Mouse (Mus musculus): ENCODE data around the gene Hipk4. TPM values are rescaled to one million over a fixed set of nuclear protein-coding genes. Genes with fewer than 3 reads are reported as not detected.
A peak's percentile ranks its signal among the peaks of the same experiment; 100 is the strongest.

Hipk4 gene
- total RNA-seq (2021) = under 1 TPM in 1 of 2 experiments, not detected in 1; 0.18 TPM

GRCm38 (mm10) chr7:27522967-27523366 lies at the start of gene Hipk4:
TSS of gene Hipk4 (plus strand) at chr7:27523267.
- DNase-seq (ENCODE audit: low spot score in 2 of 2) = no peak
- intact Hi-C loops (cut with DNase I) = no loop called here

DNA sequence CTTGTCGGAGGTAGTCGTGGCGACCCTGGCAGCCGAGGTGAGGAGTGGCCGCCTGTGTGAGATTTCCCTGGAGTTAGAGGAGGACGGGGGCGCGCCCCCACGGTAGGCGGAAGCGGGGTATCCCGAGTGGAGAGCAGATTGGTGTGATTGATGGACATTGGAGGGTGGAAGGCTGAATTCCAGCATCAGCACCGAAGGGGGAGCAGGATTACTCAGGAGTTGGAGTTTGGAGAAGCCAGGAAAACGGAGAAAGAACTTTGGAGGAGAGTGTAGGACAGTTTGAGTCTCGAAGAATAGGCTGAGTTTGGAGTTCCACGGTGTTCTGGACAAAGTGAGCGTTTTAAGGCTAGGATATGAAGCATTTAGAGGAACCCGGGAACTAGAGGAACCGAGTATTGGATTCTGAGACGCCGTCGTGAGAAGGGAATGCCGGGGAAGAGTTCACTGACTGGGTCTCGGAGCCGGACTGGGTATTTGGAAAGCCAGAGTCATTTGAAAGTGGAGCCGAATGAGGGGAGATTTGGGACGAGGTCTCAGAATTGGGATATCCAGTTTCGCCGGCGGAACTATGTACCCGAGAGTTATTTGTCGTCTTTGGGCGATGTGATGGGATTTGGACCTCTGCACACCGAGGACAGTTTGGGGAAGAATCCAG lies 49.1 kb upstream of the Hipk4 start:
- DNase-seq (ENCODE audit: low spot score in 2 of 2) = no peak
- intact Hi-C loops (cut with DNase I) = no loop called here

DNA sequence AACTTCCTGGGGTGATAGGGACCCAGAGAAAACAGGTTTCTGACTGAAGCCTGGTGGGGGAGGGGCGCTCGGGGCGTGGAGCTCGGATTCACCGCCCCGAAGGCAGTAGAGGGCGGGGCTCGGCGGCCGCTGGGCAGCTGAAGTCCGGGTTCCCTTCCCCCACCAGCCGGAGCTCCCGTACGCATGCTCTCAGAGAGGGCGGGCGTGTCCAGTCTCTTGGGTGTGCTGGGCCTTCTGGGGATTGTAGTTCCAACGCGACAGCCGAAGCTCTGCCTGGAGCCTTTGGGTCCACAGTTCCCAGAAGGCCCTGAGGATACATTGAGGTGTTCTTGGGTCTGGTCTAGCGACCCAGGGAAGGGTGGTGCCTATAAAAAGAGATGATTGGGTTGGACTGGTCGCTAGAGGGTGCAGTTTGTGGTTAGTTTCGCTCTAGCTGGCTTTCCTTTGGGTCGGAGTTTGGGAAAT lies 48.5 kb upstream of the Hipk4 start:
- intact Hi-C loops (cut with DNase I) = no loop called here
- DNase-seq (ENCODE audit: low spot score in 2 of 2) = peak; percentile 96 to 99

DNA sequence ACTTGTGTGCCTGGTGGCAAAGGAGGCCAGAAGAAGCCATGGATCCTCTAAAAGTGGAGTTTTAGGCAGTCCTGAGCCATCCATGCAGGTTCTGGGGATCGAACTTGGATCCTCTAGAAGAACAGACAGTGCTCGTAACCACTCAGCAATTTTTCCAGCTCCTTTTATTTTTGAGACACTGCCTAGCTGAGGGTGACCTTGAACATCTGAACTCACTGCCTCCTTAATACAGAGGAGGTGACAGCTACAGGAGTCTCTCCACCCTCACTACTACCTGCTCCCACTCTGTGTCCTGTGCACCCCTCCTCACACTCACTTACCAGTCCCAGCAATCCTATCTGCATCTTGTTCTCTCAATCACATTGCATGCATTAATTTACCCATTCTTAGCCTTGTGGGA lies 47.5 kb upstream of the Hipk4 start:
- intact Hi-C loops (cut with DNase I) = no loop called here
- DNase-seq (ENCODE audit: low spot score in 2 of 2) = no peak

DNA sequence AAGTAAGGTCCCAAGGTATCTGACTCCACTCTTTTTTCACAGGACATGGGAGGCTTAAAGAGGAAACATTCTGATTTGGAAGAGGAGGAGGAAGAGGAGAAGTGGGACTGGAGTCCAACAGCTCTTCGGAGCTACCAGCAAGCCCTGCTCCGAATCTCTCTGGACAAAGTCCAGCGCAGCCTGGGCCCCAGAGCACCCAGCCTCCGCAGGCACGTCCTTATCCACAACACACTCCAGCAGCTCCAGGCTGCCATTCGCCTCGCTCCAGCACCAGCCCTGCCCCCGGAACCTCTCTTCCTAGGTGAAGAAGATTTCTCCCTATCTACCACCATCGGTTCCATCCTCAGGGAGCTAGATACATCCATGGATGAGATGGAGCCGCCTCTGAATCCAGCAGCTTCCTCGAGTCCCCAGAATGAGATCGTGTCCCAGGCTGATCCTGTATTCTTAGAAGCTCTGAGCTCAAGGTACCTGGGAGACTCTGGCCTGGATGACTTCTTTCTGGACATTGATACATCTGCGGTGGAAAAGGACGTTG lies 46.9 kb upstream of the Hipk4 start:
- no peak for DNase-seq (ENCODE audit: low spot score in 2 of 2)
- intact Hi-C loops (cut with DNase I) = no loop called here

GRCm38 (mm10) chr7:27478561-27478960 lies 44.5 kb upstream of the Hipk4 start:
- DNase-seq (ENCODE audit: low spot score in 2 of 2) = no peak
- intact Hi-C loops (cut with DNase I) = no loop called here

DNA sequence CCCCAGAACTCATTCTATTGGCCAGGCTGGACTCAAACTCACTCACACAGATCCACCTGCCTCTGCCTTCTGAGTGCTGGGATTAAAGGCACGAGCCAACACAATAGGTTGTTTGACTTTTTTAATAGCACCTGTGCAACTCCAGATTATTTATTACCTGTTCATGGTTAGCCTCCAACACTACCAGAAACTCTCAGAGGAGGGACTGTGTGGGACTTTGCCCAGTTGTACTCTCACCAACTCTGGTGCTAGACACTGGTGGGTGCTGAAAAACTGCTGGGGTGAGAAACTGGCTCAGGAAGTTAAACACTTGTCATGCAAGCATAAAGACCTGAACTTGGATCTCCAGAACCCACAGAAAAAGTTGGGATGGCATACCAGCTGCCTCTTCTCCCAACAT lies 43.3 kb upstream of the Hipk4 start:
- intact Hi-C loops (cut with DNase I) = no loop called here
- no peak for DNase-seq (ENCODE audit: low spot score in 2 of 2)

DNA sequence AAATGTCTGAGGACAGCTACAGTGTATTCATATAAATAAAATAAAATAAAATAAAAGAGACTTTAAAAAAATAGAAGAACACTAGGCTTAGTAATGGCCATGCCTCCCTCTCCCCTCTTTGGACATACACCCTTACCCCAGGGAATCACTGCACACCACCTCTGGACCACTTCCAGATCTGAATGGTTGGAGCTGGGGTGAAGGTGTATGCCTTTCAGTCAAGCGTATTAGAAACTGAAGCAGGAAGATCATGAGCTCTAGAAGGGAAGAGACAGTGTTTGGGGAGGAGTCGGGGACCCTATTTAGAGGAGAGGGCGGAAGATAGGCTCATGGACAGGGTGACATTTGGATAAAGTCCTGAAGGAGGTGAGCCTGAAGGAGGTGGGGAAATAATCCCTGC lies 42.6 kb upstream of the Hipk4 start:
- DNase-seq (ENCODE audit: low spot score in 2 of 2) = no peak
- intact Hi-C loops (cut with DNase I) = no loop called here

DNA sequence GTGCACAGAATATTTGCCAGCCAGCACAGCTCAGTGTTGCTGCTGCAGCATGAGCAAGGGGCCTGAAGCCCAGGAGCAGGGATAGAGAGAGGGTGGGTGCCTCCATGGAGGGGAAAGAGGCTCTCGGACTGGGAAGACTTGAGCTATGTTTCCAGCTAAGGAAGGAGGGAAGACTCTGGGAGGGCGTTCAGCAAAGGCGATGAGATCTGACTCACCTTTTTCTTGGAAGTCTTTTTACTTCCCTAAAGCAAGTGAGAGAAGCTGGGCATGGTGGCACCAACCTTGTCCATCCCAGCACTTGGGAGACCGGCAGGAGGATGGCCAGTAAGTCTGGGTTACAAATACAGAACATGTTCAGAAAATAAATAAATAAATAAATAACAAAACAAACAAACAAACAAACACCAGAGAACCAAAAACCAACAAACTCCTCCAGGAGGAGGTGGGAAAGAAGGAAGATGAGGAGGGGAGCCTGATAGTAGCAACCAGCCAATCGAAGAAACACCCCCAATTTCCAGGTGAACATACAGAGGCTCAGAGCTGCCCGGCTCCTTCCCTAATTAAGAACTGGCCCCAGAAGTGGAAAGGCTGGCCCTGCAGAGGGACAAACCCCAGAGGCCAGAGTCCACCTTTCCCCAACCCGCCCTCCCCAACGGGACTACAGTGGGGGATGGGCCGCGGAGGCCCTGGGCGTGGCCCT lies 42.0 kb upstream of the Hipk4 start:
- DNase-seq (ENCODE audit: low spot score in 2 of 2) = no peak
- intact Hi-C loops (cut with DNase I) = no loop called here

DNA sequence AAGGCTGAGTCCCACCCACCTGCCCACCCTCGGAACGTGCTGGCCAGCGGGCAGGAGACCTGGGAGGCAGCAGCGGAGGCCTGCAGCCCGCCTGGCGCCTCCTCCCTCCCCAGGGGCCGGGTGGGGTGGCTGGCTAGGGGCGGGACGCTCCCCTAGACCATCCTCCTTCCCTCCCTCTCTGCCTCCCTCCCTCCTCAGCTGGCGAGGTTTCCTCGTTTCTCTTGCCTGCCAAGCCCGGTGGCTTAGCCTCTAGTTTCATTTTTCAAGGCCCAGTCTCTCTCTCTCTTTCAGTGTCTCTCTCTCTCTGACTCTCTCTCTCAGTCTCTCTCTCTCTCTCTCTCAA lies 41.5 kb upstream of the Hipk4 start:
- peak; percentile 57 to 78 for DNase-seq (ENCODE audit: low spot score in 2 of 2)
- intact Hi-C loops (cut with DNase I) = no loop called here

- DNase-seq (ENCODE audit: low spot score in 2 of 2) = no peak
- intact Hi-C loops (cut with DNase I) = no loop called here
These were observed 39.2 kb upstream of the Hipk4 start for GRCm38 (mm10) chr7:27483860-27484259.

- intact Hi-C loops (cut with DNase I) = loop anchor here (2.0 to 5.0 kb wide), 2 partner anchors 37 to 149 kb away; partner anchors contain the start of gene Ltbp4
- no peak for DNase-seq (ENCODE audit: low spot score in 2 of 2)
These were observed 36.8 kb upstream of the Hipk4 start for GRCm38 (mm10) chr7:27486102-27486769.

GRCm38 (mm10) chr7:27486770-27487697 lies 36.0 kb upstream of the Hipk4 start, which contains the start of gene Sertad1:
TSS of gene Sertad1 (plus strand) at chr7:27486910.
- peak; percentile 99 to 100 for DNase-seq (ENCODE audit: low spot score in 2 of 2)
- intact Hi-C loops (cut with DNase I) = loop anchor here (2.0 to 5.0 kb wide), 2 partner anchors 38 to 150 kb away; partner anchors contain the start of gene Ltbp4

GRCm38 (mm10) chr7:27487740-27488268 lies 35.3 kb upstream of the Hipk4 start:
- peak; percentile 52 to 79 for DNase-seq (ENCODE audit: low spot score in 2 of 2)
- intact Hi-C loops (cut with DNase I) = loop anchor here (2.0 to 5.0 kb wide), 2 partner anchors 39 to 151 kb away; partner anchors contain the start of gene Ltbp4

DNA sequence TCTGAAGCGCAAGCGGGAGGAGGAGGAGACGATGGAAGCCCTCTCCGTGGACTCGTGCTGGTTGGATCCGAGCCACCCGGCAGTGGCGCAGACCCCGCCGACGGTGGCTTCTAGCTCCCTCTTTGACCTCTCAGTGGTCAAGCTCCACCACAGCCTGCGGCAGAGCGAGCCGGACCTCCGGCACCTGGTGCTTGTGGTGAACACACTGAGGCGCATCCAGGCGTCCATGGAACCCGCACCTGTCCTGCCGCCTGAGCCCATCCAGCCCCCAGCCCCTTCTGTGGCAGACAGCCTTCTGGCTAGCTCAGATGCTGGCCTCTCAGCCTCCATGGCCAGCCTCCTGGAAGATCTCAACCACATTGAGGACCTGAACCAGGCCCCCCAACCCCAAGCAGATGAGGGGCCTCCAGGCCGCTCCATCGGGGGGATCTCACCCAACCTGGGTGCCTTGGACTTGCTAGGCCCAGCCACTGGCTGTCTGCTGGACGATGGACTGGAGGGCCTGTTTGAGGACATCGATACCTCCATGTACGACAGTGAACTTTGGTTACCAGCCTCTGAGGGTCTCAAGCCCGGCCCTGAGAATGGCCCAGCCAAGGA lies 33.7 kb upstream of the Hipk4 start:
- no peak for DNase-seq (ENCODE audit: low spot score in 2 of 2)
- intact Hi-C loops (cut with DNase I) = loop anchor here (5.0 kb wide), 1 partner anchor 152 kb away; the partner anchor contains the start of gene Ltbp4

DNA sequence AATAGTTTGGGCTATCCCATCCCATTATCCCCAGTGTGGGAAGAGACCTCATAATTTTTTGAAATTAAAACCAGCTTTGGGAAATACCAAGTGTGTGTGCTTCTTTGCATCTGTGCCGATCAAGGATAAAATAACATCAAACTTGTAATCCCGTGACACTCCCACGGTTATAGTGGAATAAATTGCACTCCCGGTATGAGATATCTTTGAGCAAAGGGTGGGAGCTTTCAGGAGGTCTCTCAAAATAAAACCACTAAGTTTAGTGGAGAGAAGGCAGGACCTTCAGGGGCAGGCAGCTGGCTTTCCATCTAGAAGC lies 32.9 kb upstream of the Hipk4 start:
- peak in 1 of 2 experiments; percentile 69 for DNase-seq (ENCODE audit: low spot score in 2 of 2)
- intact Hi-C loops (cut with DNase I) = no loop called here

DNA sequence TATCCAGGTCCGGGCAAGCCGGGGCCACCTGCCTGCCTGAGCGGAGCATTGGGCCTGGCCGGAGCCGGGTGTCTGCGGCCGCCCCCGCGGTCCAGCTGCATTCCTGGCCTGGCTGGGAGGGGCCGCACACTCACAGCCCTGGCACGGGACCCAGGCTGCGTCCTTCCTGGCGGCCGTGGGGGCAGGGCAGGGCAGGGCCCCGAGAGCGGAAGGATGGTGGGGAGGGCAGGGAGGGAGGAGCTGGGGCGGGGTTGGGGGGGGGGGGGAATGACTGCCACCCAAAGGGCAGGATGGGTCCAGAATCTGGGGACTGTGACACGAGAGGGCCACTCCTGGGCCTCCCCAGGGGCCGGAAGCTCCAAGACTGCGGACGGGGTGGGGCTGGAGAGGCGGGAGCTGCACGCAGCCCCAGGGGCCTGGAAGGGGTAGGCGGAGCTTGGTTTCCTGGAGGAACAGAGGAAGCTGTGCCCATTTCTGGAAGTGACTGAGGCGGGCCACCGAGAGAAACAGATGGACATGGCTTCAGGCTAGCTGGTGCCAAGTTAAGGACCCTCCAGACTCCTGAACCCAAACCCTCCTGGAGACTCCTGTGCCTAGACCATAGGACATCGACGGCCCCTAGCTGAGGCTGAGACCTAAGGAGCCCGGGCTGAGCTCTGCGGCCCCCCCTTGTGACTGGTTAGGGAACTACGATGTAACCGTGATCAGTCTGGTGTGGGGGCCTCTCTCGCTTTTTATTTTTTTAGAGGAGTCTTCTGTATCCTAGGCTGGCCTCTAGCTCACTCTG lies 32.3 kb upstream of the Hipk4 start:
- intact Hi-C loops (cut with DNase I) = no loop called here
- peak; percentile 84 to 88 for DNase-seq (ENCODE audit: low spot score in 2 of 2)

- intact Hi-C loops (cut with DNase I) = no loop called here
- no peak for DNase-seq (ENCODE audit: low spot score in 2 of 2)
These were observed 31.2 kb upstream of the Hipk4 start for GRCm38 (mm10) chr7:27491856-27492255.
